Mouse (Mus musculus) 3134 (cell line): ENCODE data around the gene Tinagl1.

Source experiments
- DNase-seq: peaks from one replicate; pipeline ENCODE4 v3.0.0-alpha.2; 2011; ENCODE audit warnings: low spot score; ENCODE audit not compliant: insufficient read length; ENCODE audit errors: extremely low read depth

Tinagl1 gene

GRCm38 (mm10) chr4:130154250-130154649 lies 20.7 kb downstream of the Tinagl1 start:
- no peak for DNase-seq

GRCm38 (mm10) chr4:130148405-130148804 lies 26.5 kb downstream of the Tinagl1 start:
- DNase-seq: no peak

GRCm38 (mm10) chr4:130141786-130142185 lies 33.1 kb downstream of the Tinagl1 start:
- DNase-seq: no peak

GRCm38 (mm10) chr4:130140992-130141402 lies 33.9 kb downstream of the Tinagl1 start:
- no peak for DNase-seq

- no peak for DNase-seq
Measured at GRCm38 (mm10) chr4:130139214-130139492, 35.8 kb downstream of the Tinagl1 start, which contains the start of gene Hcrtr1. TSS of gene Hcrtr1 (minus strand) at chr4:130139359.

- peak; percentile 61 for DNase-seq
Measured at GRCm38 (mm10) chr4:130138441-130139213, 36.3 kb downstream of the Tinagl1 start.

- no peak for DNase-seq
Measured at GRCm38 (mm10) chr4:130133399-130133798, 41.5 kb downstream of the Tinagl1 start.

GRCm38 (mm10) chr4:130131448-130132105 lies 43.3 kb downstream of the Tinagl1 start:
- DNase-seq: no peak

- no peak for DNase-seq
Measured at GRCm38 (mm10) chr4:130130641-130131350, 44.1 kb downstream of the Tinagl1 start.

GRCm38 (mm10) chr4:130130082-130130481 lies 44.8 kb downstream of the Tinagl1 start:
- DNase-seq: no peak

- peak; percentile 47 for DNase-seq
Measured at GRCm38 (mm10) chr4:130128907-130129306, 46.0 kb downstream of the Tinagl1 start.

GRCm38 (mm10) chr4:130125935-130126334 lies 49.0 kb downstream of the Tinagl1 start:
- DNase-seq: peak; percentile 45

GRCm38 (mm10) chr4:130125164-130125563 lies 49.8 kb downstream of the Tinagl1 start:
- no peak for DNase-seq

- no peak for DNase-seq
Measured at GRCm38 (mm10) chr4:130124110-130124509, 50.8 kb downstream of the Tinagl1 start.

GRCm38 (mm10) chr4:130123020-130123419 lies 51.9 kb downstream of the Tinagl1 start:
- no peak for DNase-seq

GRCm38 (mm10) chr4:130121560-130121959 lies 53.4 kb downstream of the Tinagl1 start:
- no peak for DNase-seq

GRCm38 (mm10) chr4:130120752-130121151 lies 54.2 kb downstream of the Tinagl1 start:
- DNase-seq: no peak
